Mouse (Mus musculus) E14TG2a.4 (cell line): ENCODE results near the gene Grin2d.
A peak's percentile ranks its signal among the peaks of the same experiment; 100 is the strongest.

Source experiments
- H3K27me3 ChIP-seq: 2 replicates; pipeline ENCODE4 v1.6.1; 2014; ENCODE audit warnings: low read length, control low read depth; ENCODE audit not compliant: insufficient read depth
- H3K36me3 ChIP-seq: 2 replicates; pipeline ENCODE4 v1.6.1; 2014; ENCODE audit warnings: low read length, control low read depth; ENCODE audit not compliant: insufficient read depth
- H3K4me1 ChIP-seq: replicated peaks from 2 replicates; pipeline ENCODE4 v1.6.1; 2014; ENCODE audit warnings: low read depth, low read length, control low read depth
- H3K4me3 ChIP-seq: replicated peaks from 2 replicates; pipeline ENCODE4 v1.5.1; 2014; ENCODE audit warnings: mild to moderate bottlenecking, low read length
- H3K9me3 ChIP-seq: 2 replicates; pipeline ENCODE4 v1.6.1; 2014; ENCODE audit warnings: low read length, control low read depth
- CTCF ChIP-seq: conservative IDR thresholded peaks from 2 replicates; pipeline ENCODE4 v1.5.1; 2014; ENCODE audit warnings: low read length
- NANOG ChIP-seq: IDR thresholded peaks from 2 replicates; pipeline ENCODE4 v1.6.1; 2014; ENCODE audit warnings: borderline replicate concordance, low read length, mixed read lengths
- POU5F1 ChIP-seq: IDR thresholded peaks from 2 replicates; pipeline ENCODE4 v1.6.1; 2014; ENCODE audit warnings: low read length, borderline replicate concordance

Gene Grin2d

GRCm38 (mm10) chr7:45791756-45792490 is 86.3 kb downstream of the Grin2d start:
- Histone ChIP-seq H3K4me3 (peak overlapping the region; percentile 45), H3K9me3 (peaks cover 5% of the 10 kb centered on the region; the same call in 1 of the 2 replicates), H3K4me1 (peaks cover 61% of the 10 kb centered on the region), H3K27me3 (peaks cover 20% of the 10 kb centered on the region), H3K36me3 (peaks cover 32% of the 10 kb centered on the region)
- TF ChIP-seq NANOG (no peak), CTCF (no peak), POU5F1 (no peak)

GRCm38 (mm10) chr7:45790721-45791120 is 87.5 kb downstream of the Grin2d start:
- Histone ChIP-seq H3K4me3 (no peak overlapping the region), H3K4me1 (peaks cover 71% of the 10 kb centered on the region), H3K27me3 (peaks cover 20% of the 10 kb centered on the region), H3K36me3 (peaks cover 32% of the 10 kb centered on the region), H3K9me3 (peaks cover 5% of the 10 kb centered on the region; the same call in 1 of the 2 replicates)
- TF ChIP-seq POU5F1 (no peak), NANOG (no peak), CTCF (no peak)

DNA sequence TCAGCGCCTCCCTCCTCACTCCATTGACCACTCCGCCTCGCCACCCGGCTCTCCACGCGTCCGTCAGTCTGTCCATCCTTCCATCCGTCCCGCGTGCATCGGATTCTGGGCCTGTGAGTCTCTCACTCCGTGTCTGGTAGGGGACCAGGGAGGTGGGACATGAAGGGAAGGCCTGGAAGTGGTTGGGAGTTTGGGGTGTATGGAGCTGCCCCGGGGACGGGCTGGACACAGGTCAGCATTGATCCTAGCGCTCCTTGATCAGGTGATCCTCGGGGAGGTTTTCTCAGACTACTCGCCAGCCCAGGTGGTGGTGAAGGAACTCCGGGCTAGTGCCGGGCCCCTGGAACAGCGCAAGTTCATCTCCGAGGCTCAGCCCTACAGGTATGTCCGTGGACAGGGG is 90.5 kb downstream of the Grin2d start:
- TF ChIP-seq NANOG (no peak), POU5F1 (no peak), CTCF (no peak)
- H3K9me3 ChIP-seq: peaks cover 5% of the 10 kb centered on the region; the same call in 1 of the 2 replicates
- H3K36me3 ChIP-seq: peaks cover 32% of the 10 kb centered on the region
- peak overlapping the region; percentile 84 for H3K4me3 ChIP-seq
- peaks cover 63% of the 10 kb centered on the region for H3K4me1 ChIP-seq
- H3K27me3 ChIP-seq: peaks cover 4% of the 10 kb centered on the region; the same call in 1 of the 2 replicates

GRCm38 (mm10) chr7:45786661-45787413 is 91.3 kb downstream of the Grin2d start:
- Histone ChIP-seq H3K36me3 (peaks cover 32% of the 10 kb centered on the region), H3K4me1 (peaks cover 56% of the 10 kb centered on the region), H3K27me3 (peaks cover 10% of the 10 kb centered on the region), H3K4me3 (peak overlapping the region; percentile 84), H3K9me3 (peaks cover 5% of the 10 kb centered on the region; the same call in 1 of the 2 replicates)
- no peak for TF ChIP-seq CTCF
- TF ChIP-seq NANOG: no peak
- TF ChIP-seq POU5F1: no peak

- H3K27me3 ChIP-seq: peaks cover 10% of the 10 kb centered on the region
- TF ChIP-seq NANOG (no peak), POU5F1 (no peak), CTCF (no peak)
- peaks cover 5% of the 10 kb centered on the region; the same call in 1 of the 2 replicates for H3K9me3 ChIP-seq
- peaks cover 51% of the 10 kb centered on the region for H3K4me1 ChIP-seq
- peak overlapping the region; percentile 84 for H3K4me3 ChIP-seq
- H3K36me3 ChIP-seq: peaks cover 31% of the 10 kb centered on the region
Measured at GRCm38 (mm10) chr7:45786136-45786578, 92.0 kb downstream of the Grin2d start.

DNA sequence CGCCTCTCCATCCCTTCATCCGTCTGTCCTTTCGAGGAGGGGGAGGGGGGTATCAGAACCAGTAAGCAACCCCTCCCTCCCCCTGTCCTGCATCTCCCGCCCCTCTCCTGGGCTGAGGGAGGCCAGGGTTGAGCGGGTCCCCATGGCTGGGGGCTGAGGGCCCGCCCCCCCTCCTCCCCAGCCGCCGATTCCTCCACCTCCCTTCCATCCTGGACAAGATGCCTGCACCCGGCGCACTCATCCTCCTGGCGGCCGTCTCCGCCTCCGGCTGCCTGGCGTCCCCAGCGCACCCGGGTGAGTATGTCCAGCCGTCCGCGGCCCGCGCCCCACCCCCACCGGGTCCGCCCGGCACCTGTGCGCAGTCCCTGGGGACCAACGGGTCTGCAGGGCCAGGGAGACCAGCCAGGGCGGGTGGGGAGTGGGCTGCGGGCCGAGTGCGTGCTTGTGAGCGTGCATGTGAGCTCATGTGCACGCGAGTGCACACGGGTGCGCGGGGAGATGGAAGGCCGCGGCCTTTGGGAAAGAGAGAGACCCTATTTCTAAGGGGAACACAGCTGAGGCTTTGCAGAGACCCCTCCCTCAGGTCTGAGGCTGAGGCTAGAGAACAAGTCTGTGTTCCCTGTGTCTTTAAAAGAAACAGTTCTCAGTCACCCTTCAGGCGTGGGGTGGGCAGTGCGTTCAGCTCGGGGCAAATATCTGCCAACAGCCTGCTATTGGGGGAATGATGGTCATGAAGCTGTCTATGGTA is 92.6 kb downstream of the Grin2d start:
- peaks cover 5% of the 10 kb centered on the region; the same call in 1 of the 2 replicates for H3K9me3 ChIP-seq
- peaks cover 45% of the 10 kb centered on the region for H3K4me1 ChIP-seq
- peaks cover 10% of the 10 kb centered on the region for H3K27me3 ChIP-seq
- peak overlapping the region; percentile 84 for H3K4me3 ChIP-seq
- no peak for TF ChIP-seq POU5F1
- TF ChIP-seq NANOG: no peak
- no peak for TF ChIP-seq CTCF
- peaks cover 25% of the 10 kb centered on the region for H3K36me3 ChIP-seq

- no peaks in the 10 kb centered on the region for H3K9me3 ChIP-seq
- peaks cover 10% of the 10 kb centered on the region for H3K27me3 ChIP-seq
- peak within 1 kb of the TSS; percentile 84 for H3K4me3 ChIP-seq
- peaks cover 18% of the 10 kb centered on the region for H3K36me3 ChIP-seq
- TF ChIP-seq CTCF (no peak), POU5F1 (no peak), NANOG (no peak)
- peaks cover 45% of the 10 kb centered on the region for H3K4me1 ChIP-seq
Measured at GRCm38 (mm10) chr7:45784524-45785372, 93.4 kb downstream of the Grin2d start, which contains the start of gene Sult2b1. Gene Sult2b1, minus strand, starts transcription at chr7:45784669.
